Mouse (Mus musculus) neural tube, embryonic 13.5 days (tissue): ENCODE measurements around the gene Fibcd1. TPM values are rescaled to one million over a fixed set of nuclear protein-coding genes. Genes with fewer than 3 reads are reported as not detected.
A peak's percentile ranks its signal among the peaks of the same experiment; 100 is the strongest.

Experiments
- ATAC-seq: fragments of 200-750 bp; cut with Nextera tagmentation; 2 replicates; pipeline ENCODE4 v1.8.0; 2017; ENCODE audit warnings: low read depth, mild to moderate bottlenecking, moderate TSS enrichment, moderate library complexity
- H3K27ac ChIP-seq: fragments of 300-500 bp; sonication (generic); replicated peaks from 2 replicates; pipeline ENCODE4 v1.5.1; 2015; ENCODE audit warnings: moderate library complexity, mild to moderate bottlenecking, inconsistent platforms
- H3K27me3 ChIP-seq: fragments of 300-500 bp; sonication (generic); 2 replicates; pipeline ENCODE4 v1.6.1; 2015; ENCODE audit warnings: mild to moderate bottlenecking, inconsistent platforms
- H3K36me3 ChIP-seq: fragments of 300-500 bp; sonication (generic); 2 replicates; pipeline ENCODE4 v1.6.1; 2015; ENCODE audit warnings: mild to moderate bottlenecking, inconsistent platforms
- H3K4me1 ChIP-seq: fragments of 300-500 bp; sonication (generic); replicated peaks from 2 replicates; pipeline ENCODE4 v1.6.1; 2015; ENCODE audit warnings: inconsistent platforms
- H3K4me2 ChIP-seq: fragments of 300-500 bp; sonication (generic); 2 replicates; pipeline ENCODE4 v1.6.1; 2015; ENCODE audit warnings: inconsistent platforms, mild to moderate bottlenecking, moderate library complexity
- H3K4me3 ChIP-seq: fragments of 300-500 bp; sonication (generic); 2 replicates; pipeline ENCODE4 v1.5.1; 2015; ENCODE audit warnings: mild to moderate bottlenecking, inconsistent platforms
- H3K9ac ChIP-seq: fragments of 300-500 bp; sonication (generic); 2 replicates; pipeline ENCODE4 v1.6.1; 2015; ENCODE audit warnings: moderate library complexity, mild to moderate bottlenecking, inconsistent platforms
- H3K9me3 ChIP-seq: fragments of 300-500 bp; sonication (generic); 2 replicates; pipeline ENCODE4 v1.6.1; 2016; ENCODE audit warnings: inconsistent platforms
- WGBS: fragments of 180-500 bp; shearing (Covaris S2); methylation state at CpG from one replicate; pipeline ENCODE4 v1.1.7; 2015; 5-methylcytosine and 5-hydroxymethylcytosine counted together
- polyA plus RNA-seq: library from polyadenylated mRNA; unstranded; fragments of >200 nt; fragmentation: Nextera tagmentation; extraction: Ambion mirVana; gene quantifications from 2 replicates; pipeline ENCODE4 v1.2.1, GENCODE M21; 2015

The Fibcd1 gene
- polyA plus RNA-seq, 1 experiment from 2014 or later: 3.1 TPM

- Histone ChIP-seq H3K4me1 (peaks cover 35% of the 10 kb centered on the region), H3K27me3 (peaks cover 17% of the 10 kb centered on the region; the same call in 1 of the 2 replicates)
- 59% methylated on average over 8 of the region's 8 CpGs for WGBS
These were observed 10.2 kb upstream of the Fibcd1 start for GRCm38 (mm10) chr2:31855991-31856390.

GRCm38 (mm10) chr2:31850141-31850540 lies 4.3 kb upstream of the Fibcd1 start:
- H3K36me3 ChIP-seq: no peaks in the 10 kb centered on the region
- H3K9ac ChIP-seq: no peak overlapping the region
- no peak overlapping the region for H3K4me2 ChIP-seq
- H3K9me3 ChIP-seq: no peaks in the 10 kb centered on the region
- WGBS: 52% methylated on average over 12 of the region's 12 CpGs
- H3K27me3 ChIP-seq: peaks cover 38% of the 10 kb centered on the region
- no peak overlapping the region for H3K4me3 ChIP-seq
- no peak for ATAC-seq
- H3K27ac ChIP-seq: no peak overlapping the region
- H3K4me1 ChIP-seq: peaks cover 19% of the 10 kb centered on the region

More at GRCm38 (mm10) chr2:31855991-31856390, 10.2 kb upstream of the Fibcd1 start:
- no peak overlapping the region for H3K27ac ChIP-seq
- H3K9ac ChIP-seq: no peak overlapping the region
- no peak for ATAC-seq
- H3K36me3 ChIP-seq: no peaks in the 10 kb centered on the region
- H3K4me2 ChIP-seq: no peak overlapping the region
- no peaks in the 10 kb centered on the region for H3K9me3 ChIP-seq
- H3K4me3 ChIP-seq: no peak overlapping the region

GRCm38 (mm10) chr2:31847908-31848307 lies 2.1 kb upstream of the Fibcd1 start:
- Histone ChIP-seq H3K27ac (no peak overlapping the region), H3K9me3 (no peaks in the 10 kb centered on the region), H3K4me2 (no peak overlapping the region), H3K9ac (no peak overlapping the region), H3K36me3 (no peaks in the 10 kb centered on the region), H3K4me1 (peaks cover 27% of the 10 kb centered on the region), H3K27me3 (peaks cover 60% of the 10 kb centered on the region), H3K4me3 (no peak overlapping the region)
- WGBS: 16% methylated on average over 6 of the region's 6 CpGs
- ATAC-seq: no peak

- peaks cover 27% of the 10 kb centered on the region for H3K4me1 ChIP-seq
- WGBS: 4% methylated on average over 35 of the region's 35 CpGs
- H3K4me3 ChIP-seq: peak overlapping the region; percentile 46
- no peaks in the 10 kb centered on the region for H3K36me3 ChIP-seq
- H3K9me3 ChIP-seq: no peaks in the 10 kb centered on the region
- H3K4me2 ChIP-seq: peak overlapping the region; percentile 87
- peak overlapping the region; percentile 63; the same call in 1 of the 2 replicates for H3K9ac ChIP-seq
- no peak overlapping the region for H3K27ac ChIP-seq
- ATAC-seq: no peak
- H3K27me3 ChIP-seq: peaks cover 64% of the 10 kb centered on the region
These were observed 1.2 kb upstream of the Fibcd1 start for GRCm38 (mm10) chr2:31846692-31847660.

- no peak overlapping the region for H3K27ac ChIP-seq
- 0 out of 2 replicates have a peak, but pooled peaks have one; percentile 24 for ATAC-seq
- H3K27me3 ChIP-seq: peaks cover 73% of the 10 kb centered on the region
These were observed 301 bp downstream of the Fibcd1 start for GRCm38 (mm10) chr2:31845512-31845895.

GRCm38 (mm10) chr2:31844729-31845136 lies 1.1 kb downstream of the Fibcd1 start:
- Histone ChIP-seq H3K4me3 (peak overlapping the region; percentile 46), H3K27me3 (peaks cover 80% of the 10 kb centered on the region), H3K9ac (no peak overlapping the region), H3K4me1 (peaks cover 27% of the 10 kb centered on the region), H3K36me3 (no peaks in the 10 kb centered on the region), H3K4me2 (peak overlapping the region; percentile 87), H3K27ac (no peak overlapping the region), H3K9me3 (no peaks in the 10 kb centered on the region)
- ATAC-seq: peak; percentile 48
- WGBS: 2% methylated on average over 10 of the region's 10 CpGs

More at GRCm38 (mm10) chr2:31845512-31845895, 301 bp downstream of the Fibcd1 start:
- no peaks in the 10 kb centered on the region for H3K36me3 ChIP-seq
- WGBS: 3% methylated on average over 26 of the region's 26 CpGs
- H3K4me1 ChIP-seq: peaks cover 27% of the 10 kb centered on the region
- H3K4me3 ChIP-seq: peak overlapping the region; percentile 46
- H3K9me3 ChIP-seq: no peaks in the 10 kb centered on the region
- peak overlapping the region; percentile 87 for H3K4me2 ChIP-seq
- H3K9ac ChIP-seq: peak overlapping the region; percentile 63

GRCm38 (mm10) chr2:31838868-31839267 lies 6.9 kb downstream of the Fibcd1 start:
- no peak overlapping the region for H3K4me2 ChIP-seq
- no peak overlapping the region for H3K9ac ChIP-seq
- no peak overlapping the region for H3K4me3 ChIP-seq
- H3K36me3 ChIP-seq: no peaks in the 10 kb centered on the region
- ATAC-seq: no peak
- H3K27me3 ChIP-seq: peaks cover 45% of the 10 kb centered on the region
- no peaks in the 10 kb centered on the region for H3K9me3 ChIP-seq
- WGBS: 44% methylated on average over 1 of the region's 1 CpGs
- no peak overlapping the region for H3K27ac ChIP-seq
- peaks cover 24% of the 10 kb centered on the region for H3K4me1 ChIP-seq

- Histone ChIP-seq H3K4me3 (no peak overlapping the region), H3K9ac (no peak overlapping the region), H3K27ac (no peak overlapping the region), H3K4me2 (no peak overlapping the region), H3K36me3 (no peaks in the 10 kb centered on the region), H3K4me1 (peaks cover 24% of the 10 kb centered on the region), H3K27me3 (peaks cover 46% of the 10 kb centered on the region), H3K9me3 (no peaks in the 10 kb centered on the region)
- no peak for ATAC-seq
- 18% methylated on average over 6 of the region's 6 CpGs for WGBS
These were observed 8.8 kb downstream of the Fibcd1 start for GRCm38 (mm10) chr2:31836985-31837384.

GRCm38 (mm10) chr2:31836091-31836490 lies 9.7 kb downstream of the Fibcd1 start:
- Histone ChIP-seq H3K9me3 (no peaks in the 10 kb centered on the region), H3K36me3 (no peaks in the 10 kb centered on the region), H3K27ac (no peak overlapping the region), H3K4me1 (peaks cover 24% of the 10 kb centered on the region), H3K9ac (no peak overlapping the region), H3K4me2 (no peak overlapping the region), H3K4me3 (no peak overlapping the region), H3K27me3 (peaks cover 39% of the 10 kb centered on the region)
- no peak for ATAC-seq
- 44% methylated on average over 10 of the region's 10 CpGs for WGBS

GRCm38 (mm10) chr2:31828311-31828825 lies 17.4 kb downstream of the Fibcd1 start:
- Histone ChIP-seq H3K9me3 (no peaks in the 10 kb centered on the region), H3K27me3 (peaks cover 16% of the 10 kb centered on the region), H3K4me3 (no peak overlapping the region), H3K9ac (0 out of 2 replicates have a peak overlapping the region, but pooled peaks have one; percentile 12), H3K4me2 (peak overlapping the region; percentile 20; the same call in 1 of the 2 replicates), H3K36me3 (no peaks in the 10 kb centered on the region), H3K27ac (peak overlapping the region; percentile 80), H3K4me1 (peaks cover 67% of the 10 kb centered on the region)
- peak; percentile 26; the same call in 1 of the 2 replicates for ATAC-seq
- 7% methylated on average over 4 of the region's 4 CpGs for WGBS

GRCm38 (mm10) chr2:31827877-31828276 lies 17.9 kb downstream of the Fibcd1 start:
- Histone ChIP-seq H3K4me3 (no peak overlapping the region), H3K4me2 (peak overlapping the region; percentile 20; the same call in 1 of the 2 replicates), H3K4me1 (peaks cover 72% of the 10 kb centered on the region), H3K9me3 (no peaks in the 10 kb centered on the region), H3K9ac (0 out of 2 replicates have a peak overlapping the region, but pooled peaks have one; percentile 12), H3K27me3 (peaks cover 11% of the 10 kb centered on the region), H3K27ac (peak overlapping the region; percentile 80), H3K36me3 (no peaks in the 10 kb centered on the region)
- peak; percentile 70; the same call in 1 of the 2 replicates for ATAC-seq
- 26% methylated on average over 7 of the region's 7 CpGs for WGBS
